ENCODE assay signal across 8 mouse cellular contexts in the genomic region with DNA sequence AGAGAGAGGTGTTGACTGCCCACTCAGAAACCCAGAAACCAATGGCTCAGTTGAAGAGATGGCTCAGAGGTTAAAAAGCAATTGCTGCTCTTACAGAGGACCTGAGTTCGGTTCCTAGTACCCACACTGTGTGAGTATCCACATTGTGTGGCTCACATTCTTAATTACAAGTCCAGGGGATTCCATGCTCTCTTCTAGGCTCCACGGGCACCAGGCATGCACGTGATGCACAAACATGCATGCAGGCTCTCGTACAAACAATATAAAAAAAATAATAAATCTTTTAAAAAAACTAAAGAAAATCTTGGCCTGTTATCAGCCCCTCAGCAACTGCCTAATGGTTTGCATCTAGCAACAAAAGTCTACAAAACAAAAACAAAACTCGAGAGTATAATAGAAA. TPM values are rescaled to one million over a fixed set of nuclear protein-coding genes. Genes with fewer than 3 reads are reported as not detected.
A peak's percentile ranks its signal among the peaks of the same experiment; 100 is the strongest.
DNase-seq lines count a peak whose midpoint lies in the region; ATAC-seq and TF ChIP-seq lines count a peak whose summit lies in the region.

No protein-coding gene starts in this region.

- H3K36me3 ChIP-seq in liver, adult 2 months (ENCODE audit: control insufficient read depth, insufficient read depth, low read length) = no peaks in the 10 kb centered on the region
- H3K36me3 ChIP-seq in embryonic facial prominence, embryonic 10.5 days (replicated peaks) = no peaks in the 10 kb centered on the region
- no peaks in the 10 kb centered on the region for H3K36me3 ChIP-seq in hindbrain, postnatal 0 days (ENCODE audit: insufficient read depth, low read length)
- H3K36me3 ChIP-seq in midbrain, postnatal 0 days (ENCODE audit: insufficient read depth, low read length) = no peaks in the 10 kb centered on the region

- H3K4me2 ChIP-seq in hindbrain, postnatal 0 days (ENCODE audit: low read depth, low read length) = peak overlapping the region; percentile 66
- peak overlapping the region; percentile 77 for H3K4me2 ChIP-seq in midbrain, postnatal 0 days (ENCODE audit: low read depth, low read length, poor library complexity, severe bottlenecking)

- H3K4me1 ChIP-seq in liver, adult 2 months (ENCODE audit: control insufficient read depth, insufficient read depth, low read length) = no peaks in the 10 kb centered on the region
- peaks cover 11% of the 10 kb centered on the region; the same call in 1 of the 2 replicates for H3K4me1 ChIP-seq in embryonic facial prominence, embryonic 10.5 days
- H3K4me1 ChIP-seq in hindbrain, postnatal 0 days (ENCODE audit: insufficient read depth, low read length) = no peaks in the 10 kb centered on the region
- H3K4me1 ChIP-seq in midbrain, postnatal 0 days (ENCODE audit: insufficient read depth, low read length) = peaks cover 2% of the 10 kb centered on the region; the same call in 1 of the 2 replicates

- no peak for TF ChIP-seq CTCF in liver, adult 2 months (IDR thresholded peaks at IDR 0.05; ENCODE audit: low read depth, low read length)
- no peak for TF ChIP-seq CTCF in hindbrain, postnatal 0 days (IDR thresholded peaks at IDR 0.05; ENCODE audit: low read depth)
- no peak for TF ChIP-seq CTCF in midbrain, postnatal 0 days (IDR thresholded peaks at IDR 0.05)

- H3K9me3 ChIP-seq in embryonic facial prominence, embryonic 10.5 days = no peaks in the 10 kb centered on the region
- H3K9me3 ChIP-seq in hindbrain, postnatal 0 days (ENCODE audit: low read length) = no peaks in the 10 kb centered on the region
- no peaks in the 10 kb centered on the region for H3K9me3 ChIP-seq in midbrain, postnatal 0 days (ENCODE audit: low read length)

- peak overlapping the region; percentile 39 for H3K27ac ChIP-seq in liver, adult 2 months (replicated peaks; ENCODE audit: insufficient read depth, low read depth, low read length)
- H3K27ac ChIP-seq in embryonic facial prominence, embryonic 10.5 days (replicated peaks) = peak overlapping the region; percentile 89
- peak overlapping the region; percentile 71; the same call in 1 of the 2 replicates for H3K27ac ChIP-seq in hindbrain, postnatal 0 days
- peak overlapping the region; percentile 76; the same call in 1 of the 2 replicates for H3K27ac ChIP-seq in midbrain, postnatal 0 days (ENCODE audit: low read depth, low read length)

- H3K79me2 ChIP-seq in liver, adult 2 months (ENCODE audit: control insufficient read depth, insufficient read depth, low read length) = no peaks in the 10 kb centered on the region

- H3K27me3 ChIP-seq in liver, adult 2 months (ENCODE audit: control insufficient read depth, insufficient read depth, low read length) = no peaks in the 10 kb centered on the region
- no peaks in the 10 kb centered on the region for H3K27me3 ChIP-seq in embryonic facial prominence, embryonic 10.5 days (replicated peaks; ENCODE audit: low read depth, poor library complexity, severe bottlenecking)
- no peaks in the 10 kb centered on the region for H3K27me3 ChIP-seq in hindbrain, postnatal 0 days (ENCODE audit: insufficient read depth, low read length)
- no peaks in the 10 kb centered on the region for H3K27me3 ChIP-seq in midbrain, postnatal 0 days (ENCODE audit: insufficient read depth, low read length)

- TF ChIP-seq POLR2A in liver, adult 2 months (IDR thresholded peaks at IDR 0.05; ENCODE audit: extremely low read depth, insufficient read depth, low read length) = no peak

- WGBS in liver, adult 2 months = 56% methylated on average over 5 of the region's 5 CpGs
- WGBS in embryonic facial prominence, embryonic 10.5 days = 70% methylated on average over 5 of the region's 5 CpGs
- 61% methylated on average over 5 of the region's 5 CpGs for WGBS in hindbrain, postnatal 0 days
- 65% methylated on average over 5 of the region's 5 CpGs for WGBS in midbrain, postnatal 0 days

- peak overlapping the region; percentile 51; the same call in 1 of the 2 replicates for H3K9ac ChIP-seq in liver, adult 2 months (ENCODE audit: low read depth, low read length)
- H3K9ac ChIP-seq in hindbrain, postnatal 0 days (replicated peaks; ENCODE audit: low read length) = 0 out of 2 replicates have a peak overlapping the region, but pooled peaks have one; percentile 34
- no peak overlapping the region for H3K9ac ChIP-seq in midbrain, postnatal 0 days (replicated peaks; ENCODE audit: low read length, poor library complexity, severe bottlenecking)

- no peak for DNase-seq in liver, adult 2 months (ENCODE audit: extremely low read depth, low read depth, low spot score)
- DNase-seq in liver = no peak
- DNase-seq in embryonic facial prominence, embryonic 10.5 days (ENCODE audit: low spot score) = no peak
- DNase-seq in hindbrain, postnatal 0 days (ENCODE audit: low spot score) = no peak
- DNase-seq in midbrain, postnatal 0 days (ENCODE audit: low spot score) = no peak
- no peak for DNase-seq in layer of hippocampus, adult 9-10 months (ENCODE audit: low spot score)
- DNase-seq in embryo, embryonic 9.5 days (ENCODE audit: extremely low spot score) = no peak

- peak overlapping the region; percentile 62; the same call in 1 of the 2 replicates for H3K4me3 ChIP-seq in liver, adult 2 months (ENCODE audit: insufficient read depth, low read depth, low read length)
- peak overlapping the region; percentile 66 for H3K4me3 ChIP-seq in embryonic facial prominence, embryonic 10.5 days
- peak overlapping the region; percentile 46 for H3K4me3 ChIP-seq in hindbrain, postnatal 0 days (ENCODE audit: low read length)
- peak overlapping the region; percentile 50 for H3K4me3 ChIP-seq in midbrain, postnatal 0 days (ENCODE audit: low read depth, low read length)

- no peak for ATAC-seq in hindbrain, postnatal 0 days
- no peak for ATAC-seq in midbrain, postnatal 0 days (ENCODE audit: low FRiP score)
- ATAC-seq in erythroid progenitor cell, adult 5-6 weeks (replicated peaks; ENCODE audit: low FRiP score, poor library complexity, severe bottlenecking) = no peak

RNA-seq across cellular contexts. Expression of a gene that starts 30.6 kb away (rescaled TPM):
- total RNA-seq in liver, adult 2 months (2014; rRNA removed) = 0.83 and 1.2 TPM in 2 replicates
- 0.28 and 0.75 TPM in 2 replicates for polyA plus RNA-seq in liver, adult 2 months (2012; rRNA removed)
- 1.5 TPM in 2 replicates for polyA plus RNA-seq in embryonic facial prominence, embryonic 10.5 days (2016; fragmentation: Nextera tagmentation; extraction: Ambion mirVana)
- total RNA-seq in hindbrain, postnatal 0 days (2014; rRNA removed) = 1.2 and 1.3 TPM in 2 replicates
- polyA plus RNA-seq in hindbrain, postnatal 0 days (2015; fragmentation: Nextera tagmentation; extraction: Ambion mirVana) = 1.2 and 1.9 TPM in 2 replicates
- 1.3 and 2.3 TPM in 2 replicates for total RNA-seq in midbrain, postnatal 0 days (2014; rRNA removed)
- polyA plus RNA-seq in midbrain, postnatal 0 days (2015; fragmentation: Nextera tagmentation; extraction: Ambion mirVana) = 0.94 and 1.2 TPM in 2 replicates
- total RNA-seq in erythroid progenitor cell, adult 5-6 weeks (2015; ENCODE audit: low replicate concordance) = 0.42 TPM in 1 of 2 replicates, not detected in the other
- 2.4 and 4.0 TPM in 2 replicates for total RNA-seq in erythroid progenitor cell, adult 5-6 weeks (2017; ENCODE audit: low replicate concordance)

Comparison
In these comparisons a context has a peak if more than half of its experiments do, and no peak if none do; other contexts are left out.
1. H3K27ac ChIP-seq: peak in every context shown above with its lines; median percentile 89 in embryonic facial prominence, embryonic 10.5 days; 76 in midbrain, postnatal 0 days; 71 in hindbrain, postnatal 0 days; 39 in liver, adult 2 months.